Mouse (Mus musculus) liver, embryonic 14.5 days (tissue): ENCODE data around the gene Ephb1. TPM values are rescaled to one million over a fixed set of nuclear protein-coding genes. Genes with fewer than 3 reads are reported as not detected.

Experiments
- ATAC-seq: fragments of 200-750 bp; cut with Nextera tagmentation; 2 replicates; pipeline ENCODE4 v1.8.0; 2017; ENCODE audit warnings: moderate number of reproducible peaks, mild to moderate bottlenecking, moderate library complexity; ENCODE audit not compliant: insufficient read depth
- DNase-seq, 3 experiments: peaks; one replicate each; pipeline ENCODE4 v3.0.0-alpha.2; 2012 to 2013; ENCODE audit warnings: low read depth in 3 of 3, low spot score in 3 of 3
- H3K27ac ChIP-seq: fragments of 300-500 bp; sonication (generic); 2 replicates; pipeline ENCODE4 v1.5.1; 2014; ENCODE audit warnings: moderate library complexity, mild to moderate bottlenecking, control low read depth, inconsistent platforms
- H3K27me3 ChIP-seq: fragments of 300-500 bp; sonication (generic); 2 replicates; pipeline ENCODE4 v1.6.1; 2014; ENCODE audit warnings: mild to moderate bottlenecking, low read length, moderate library complexity; ENCODE audit not compliant: control insufficient read depth, insufficient read depth
- H3K36me3 ChIP-seq: fragments of 300-500 bp; sonication (generic); replicated peaks from 2 replicates; pipeline ENCODE4 v1.6.1; 2014; ENCODE audit warnings: low read depth; ENCODE audit not compliant: control insufficient read depth, insufficient read depth
- H3K4me1 ChIP-seq, 2 experiments: fragments of 200-500 bp in 1 of 2; fragments of 300-500 bp in 1 of 2; sonication (generic) in 1 of 2; replicated peaks; 2 replicates each; pipeline ENCODE4 v1.6.1; 2012 to 2014; ENCODE audit warnings: antibody characterized with exemption in 1 of 2, inconsistent platforms in 1 of 2, low read length in 1 of 2; ENCODE audit not compliant: control insufficient read depth in 2 of 2, insufficient read depth in 2 of 2
- H3K4me2 ChIP-seq: fragments of 300-500 bp; sonication (generic); 2 replicates; pipeline ENCODE4 v1.6.1; 2014; ENCODE audit warnings: low read depth, mild to moderate bottlenecking, control low read depth, moderate library complexity
- H3K4me3 ChIP-seq, 2 experiments: fragments of 200-500 bp in 1 of 2; fragments of 300-500 bp in 1 of 2; sonication (generic) in 1 of 2; 2 replicates each; pipeline ENCODE4 v1.5.1; 2012 to 2014; ENCODE audit warnings: low read depth in 2 of 2, low read length in 2 of 2, mild to moderate bottlenecking in 2 of 2, control low read depth in 1 of 2, inconsistent platforms in 1 of 2, moderate library complexity in 1 of 2; ENCODE audit not compliant: insufficient read depth in 1 of 2
- H3K9ac ChIP-seq: fragments of 300-500 bp; sonication (generic); replicated peaks from 2 replicates; pipeline ENCODE4 v1.6.1; 2014; ENCODE audit warnings: mild to moderate bottlenecking, control low read depth, moderate library complexity
- H3K9me3 ChIP-seq: fragments of 300-500 bp; sonication (generic); 2 replicates; pipeline ENCODE4 v1.6.1; 2016; ENCODE audit warnings: low read length, mixed read lengths; ENCODE audit not compliant: control insufficient read depth
- CTCF ChIP-seq: IDR thresholded peaks from 2 replicates; pipeline ENCODE4 v1.5.1; 2016; ENCODE audit warnings: antibody characterized with exemption, low read depth, control low read depth
- EP300 ChIP-seq: IDR thresholded peaks from 2 replicates; pipeline ENCODE4 v1.6.1; 2016; ENCODE audit warnings: antibody characterized with exemption, low read depth
- WGBS: fragments of 180-500 bp; shearing (Covaris S2); extraction: QIAGEN DNeasy Blood & Tissue Kit; methylation state at CpG from one replicate; pipeline ENCODE4 v1.1.7; 2014; ENCODE audit not compliant: insufficient replicate concordance; 5-methylcytosine and 5-hydroxymethylcytosine counted together
- polyA plus RNA-seq, 2 experiments: library from polyadenylated mRNA; depleted of rRNA in 1 of 2; stranded (reverse) in 1 of 2; unstranded in 1 of 2; fragments of >200 nt; fragmentation: Nextera tagmentation in 1 of 2; extraction: Ambion mirVana in 1 of 2; gene quantifications; 2 replicates each; pipeline versions ENCODE4 v1.2.1 to v1.2.3; 2012 to 2014

Gene Ephb1
- polyA plus RNA-seq, 2 experiments: 0.25 to 0.29 TPM

GRCm38 (mm10) chr9:102380235-102380634 is 25.7 kb upstream of the Ephb1 start:
- Histone ChIP-seq H3K9ac (no peak overlapping the region), H3K4me1 (no peaks in the 10 kb centered on the region), H3K36me3 (no peaks in the 10 kb centered on the region), H3K9me3 (no peaks in the 10 kb centered on the region), H3K27me3 (no peaks in the 10 kb centered on the region), H3K27ac (no peak overlapping the region), H3K4me2 (no peak overlapping the region), H3K4me3 (no peak overlapping the region)
- DNase-seq (no peak), ATAC-seq (no peak)
- 54% methylated on average over 2 of the region's 2 CpGs for WGBS
- TF ChIP-seq CTCF (no peak), EP300 (no peak)

- DNase-seq: no peak
- H3K9ac ChIP-seq: no peak overlapping the region
- no peak overlapping the region for H3K4me3 ChIP-seq
- H3K36me3 ChIP-seq: no peaks in the 10 kb centered on the region
- H3K4me1 ChIP-seq: no peaks in the 10 kb centered on the region
- H3K27ac ChIP-seq: no peak overlapping the region
- H3K27me3 ChIP-seq: no peaks in the 10 kb centered on the region
- TF ChIP-seq CTCF: no peak
- H3K9me3 ChIP-seq: no peaks in the 10 kb centered on the region
- WGBS: 73% methylated on average over 5 of the region's 5 CpGs
- ATAC-seq: no peak
- no peak overlapping the region for H3K4me2 ChIP-seq
Measured at GRCm38 (mm10) chr9:102374661-102375060, 20.2 kb upstream of the Ephb1 start.

GRCm38 (mm10) chr9:102373886-102374285 is 19.4 kb upstream of the Ephb1 start:
- no peak overlapping the region for H3K4me2 ChIP-seq
- ATAC-seq (no peak), DNase-seq (no peak)
- no peaks in the 10 kb centered on the region for H3K4me1 ChIP-seq
- TF ChIP-seq EP300 (no peak), CTCF (no peak)
- no peaks in the 10 kb centered on the region for H3K9me3 ChIP-seq
- WGBS: 66% methylated on average over 5 of the region's 5 CpGs
- no peaks in the 10 kb centered on the region for H3K27me3 ChIP-seq
- H3K27ac ChIP-seq: no peak overlapping the region
- H3K36me3 ChIP-seq: no peaks in the 10 kb centered on the region
- no peak overlapping the region for H3K4me3 ChIP-seq
- no peak overlapping the region for H3K9ac ChIP-seq

GRCm38 (mm10) chr9:102371936-102372335 is 17.4 kb upstream of the Ephb1 start:
- H3K9me3 ChIP-seq: no peaks in the 10 kb centered on the region
- no peaks in the 10 kb centered on the region for H3K27me3 ChIP-seq
- ATAC-seq: no peak
- no peaks in the 10 kb centered on the region for H3K36me3 ChIP-seq
- H3K4me2 ChIP-seq: no peak overlapping the region
- no peak overlapping the region for H3K27ac ChIP-seq
- no peak overlapping the region for H3K9ac ChIP-seq
- H3K4me1 ChIP-seq: no peaks in the 10 kb centered on the region
- TF ChIP-seq EP300 (no peak), CTCF (no peak)
- no peak overlapping the region for H3K4me3 ChIP-seq
- 52% methylated on average over 3 of the region's 3 CpGs for WGBS
- DNase-seq: no peak

- no peaks in the 10 kb centered on the region for H3K9me3 ChIP-seq
- H3K36me3 ChIP-seq: no peaks in the 10 kb centered on the region
- H3K4me2 ChIP-seq: no peak overlapping the region
- H3K4me1 ChIP-seq: no peaks in the 10 kb centered on the region
- no peak for TF ChIP-seq CTCF
- no peak for TF ChIP-seq EP300
- no peaks in the 10 kb centered on the region for H3K27me3 ChIP-seq
- 45% methylated on average over 14 of the region's 14 CpGs for WGBS
- no peak overlapping the region for H3K27ac ChIP-seq
- H3K4me3 ChIP-seq: no peak overlapping the region
- DNase-seq: no peak
- no peak overlapping the region for H3K9ac ChIP-seq
- no peak for ATAC-seq
Measured at GRCm38 (mm10) chr9:102371036-102371770, 16.7 kb upstream of the Ephb1 start.
